Mouse (Mus musculus) intestine, embryonic 14.5 days (tissue): ENCODE measurements at regions not wholly inside any gene's neighbourhood (a gene's known extent, or its start where the extent isn't known, plus 50 kb on each side); places are given as distances from the start of the nearest gene placed in this dataset.

Experiments
- ATAC-seq: fragments of 200-750 bp; cut with Nextera tagmentation; replicated peaks from 2 replicates; pipeline ENCODE4 v1.8.0; 2017; ENCODE audit warnings: low read depth, moderate number of reproducible peaks, moderate TSS enrichment, moderate library complexity; ENCODE audit not compliant: low FRiP score, low TSS enrichment
- DNase-seq: peaks from one replicate; pipeline ENCODE4 v3.0.0-alpha.2; 2018; ENCODE audit warnings: low spot score
- H3K27ac ChIP-seq: fragments of 300-500 bp; sonication (generic); 2 replicates; pipeline ENCODE4 v1.5.1; 2014; ENCODE audit warnings: low read depth, mild to moderate bottlenecking, control low read depth
- H3K27me3 ChIP-seq: fragments of 300-500 bp; sonication (generic); replicated peaks from 2 replicates; pipeline ENCODE4 v1.6.1; 2014; ENCODE audit warnings: low read length, control low read depth; ENCODE audit not compliant: control insufficient read depth, insufficient read depth
- H3K36me3 ChIP-seq: fragments of 300-500 bp; sonication (generic); 2 replicates; pipeline ENCODE4 v1.6.1; 2014; ENCODE audit warnings: low read length, control low read depth; ENCODE audit not compliant: control insufficient read depth, insufficient read depth
- H3K4me1 ChIP-seq: fragments of 300-500 bp; sonication (generic); replicated peaks from 2 replicates; pipeline ENCODE4 v1.6.1; 2014; ENCODE audit warnings: low read length, control low read depth, mixed read lengths; ENCODE audit not compliant: control insufficient read depth, insufficient read depth
- H3K4me2 ChIP-seq: fragments of 300-500 bp; sonication (generic); 2 replicates; pipeline ENCODE4 v1.6.1; 2014; ENCODE audit warnings: low read length
- H3K4me3 ChIP-seq: fragments of 300-500 bp; sonication (generic); 2 replicates; pipeline ENCODE4 v1.5.1; 2014; ENCODE audit warnings: low read depth, low read length, control low read depth, mixed read lengths
- H3K9ac ChIP-seq: fragments of 300-500 bp; sonication (generic); 2 replicates; pipeline ENCODE4 v1.6.1; 2014; ENCODE audit warnings: mild to moderate bottlenecking, low read length
- H3K9me3 ChIP-seq: fragments of 300-500 bp; sonication (generic); 2 replicates; pipeline ENCODE4 v1.6.1; 2016; ENCODE audit warnings: low read length, control low read depth; ENCODE audit not compliant: control insufficient read depth
- WGBS: fragments of 180-500 bp; shearing (Covaris S2); extraction: QIAGEN DNeasy Blood & Tissue Kit; methylation state at CpG from one replicate; pipeline ENCODE4 v1.1.7; 2014; 5-methylcytosine and 5-hydroxymethylcytosine counted together

- Histone ChIP-seq H3K9ac (no peak overlapping the region), H3K4me1 (0 out of 2 replicates have a peak, but pooled peaks cover 2% of the 10 kb centered on the region), H3K4me3 (no peak overlapping the region), H3K27ac (no peak overlapping the region), H3K27me3 (no peaks in the 10 kb centered on the region), H3K9me3 (no peaks in the 10 kb centered on the region), H3K36me3 (no peaks in the 10 kb centered on the region), H3K4me2 (no peak overlapping the region)
- WGBS = 31% methylated on average over 4 of the region's 4 CpGs
- ATAC-seq (no peak), DNase-seq (no peak)
Measured at GRCm38 (mm10) chr2:92750672-92751071, 151.2 kb downstream of the Chst1 start.

- Histone ChIP-seq H3K36me3 (no peaks in the 10 kb centered on the region), H3K27me3 (no peaks in the 10 kb centered on the region), H3K4me3 (no peak overlapping the region), H3K9me3 (no peaks in the 10 kb centered on the region), H3K27ac (no peak overlapping the region), H3K9ac (no peak overlapping the region), H3K4me1 (0 out of 2 replicates have a peak, but pooled peaks cover 2% of the 10 kb centered on the region), H3K4me2 (no peak overlapping the region)
- ATAC-seq (no peak), DNase-seq (no peak)
- 28% methylated on average over 8 of the region's 8 CpGs for WGBS
Measured at GRCm38 (mm10) chr2:92751256-92751655, 151.7 kb downstream of the Chst1 start.

GRCm38 (mm10) chr2:92752156-92752555, 152.6 kb downstream of the Chst1 start:
- DNase-seq (no peak), ATAC-seq (no peak)
- H3K27ac ChIP-seq = no peak overlapping the region
- H3K4me2 ChIP-seq = no peak overlapping the region
- no peak overlapping the region for H3K9ac ChIP-seq
- 88% methylated on average over 3 of the region's 3 CpGs for WGBS
- no peaks in the 10 kb centered on the region for H3K36me3 ChIP-seq
- H3K9me3 ChIP-seq = no peaks in the 10 kb centered on the region
- no peaks in the 10 kb centered on the region for H3K27me3 ChIP-seq
- H3K4me3 ChIP-seq = no peak overlapping the region
- H3K4me1 ChIP-seq = 0 out of 2 replicates have a peak, but pooled peaks cover 2% of the 10 kb centered on the region

- Histone ChIP-seq H3K9ac (no peak overlapping the region), H3K27me3 (no peaks in the 10 kb centered on the region), H3K36me3 (no peaks in the 10 kb centered on the region), H3K9me3 (no peaks in the 10 kb centered on the region), H3K4me2 (no peak overlapping the region), H3K27ac (no peak overlapping the region), H3K4me3 (no peak overlapping the region), H3K4me1 (0 out of 2 replicates have a peak, but pooled peaks cover 2% of the 10 kb centered on the region)
- ATAC-seq (no peak), DNase-seq (no peak)
- WGBS = 85% methylated on average over 8 of the region's 8 CpGs
Measured at GRCm38 (mm10) chr2:92752794-92753193, 153.3 kb downstream of the Chst1 start.

GRCm38 (mm10) chr2:92754505-92755280, 155.2 kb downstream of the Chst1 start:
- ATAC-seq = no peak
- peak; percentile 7 for DNase-seq
- H3K27ac ChIP-seq = no peak overlapping the region
- no peak overlapping the region for H3K4me2 ChIP-seq
- H3K9me3 ChIP-seq = no peaks in the 10 kb centered on the region
- no peak overlapping the region for H3K9ac ChIP-seq
- H3K4me3 ChIP-seq = no peak overlapping the region
- H3K36me3 ChIP-seq = no peaks in the 10 kb centered on the region
- no peaks in the 10 kb centered on the region for H3K27me3 ChIP-seq
- 48% methylated on average over 10 of the region's 10 CpGs for WGBS
- 0 out of 2 replicates have a peak, but pooled peaks cover 2% of the 10 kb centered on the region for H3K4me1 ChIP-seq

- H3K36me3 ChIP-seq = no peaks in the 10 kb centered on the region
- no peak overlapping the region for H3K4me2 ChIP-seq
- peak; percentile 32 for DNase-seq
- no peaks in the 10 kb centered on the region for H3K27me3 ChIP-seq
- no peak overlapping the region for H3K9ac ChIP-seq
- no peaks in the 10 kb centered on the region for H3K4me1 ChIP-seq
- no peak overlapping the region for H3K27ac ChIP-seq
- no peaks in the 10 kb centered on the region for H3K9me3 ChIP-seq
- 90% methylated on average over 1 of the region's 1 CpGs for WGBS
- no peak for ATAC-seq
- no peak overlapping the region for H3K4me3 ChIP-seq
Measured at GRCm38 (mm10) chr2:92756491-92756890, 157.0 kb downstream of the Chst1 start.

- Histone ChIP-seq H3K9ac (no peak overlapping the region), H3K4me2 (no peak overlapping the region), H3K9me3 (no peaks in the 10 kb centered on the region), H3K36me3 (no peaks in the 10 kb centered on the region), H3K27me3 (no peaks in the 10 kb centered on the region), H3K4me1 (no peaks in the 10 kb centered on the region), H3K4me3 (no peak overlapping the region), H3K27ac (no peak overlapping the region)
- WGBS = 44% methylated on average over 3 of the region's 3 CpGs
- no peak for ATAC-seq
- DNase-seq = peak; percentile 16
Measured at GRCm38 (mm10) chr2:92758775-92759174, 156.1 kb upstream of the Syt13 start.

- WGBS = 86% methylated on average over 1 of the region's 1 CpGs
- H3K4me1 ChIP-seq = no peaks in the 10 kb centered on the region
- no peaks in the 10 kb centered on the region for H3K27me3 ChIP-seq
- H3K9ac ChIP-seq = no peak overlapping the region
- peak; percentile 25 for DNase-seq
- no peak overlapping the region for H3K4me3 ChIP-seq
- ATAC-seq = no peak
- H3K4me2 ChIP-seq = no peak overlapping the region
- H3K9me3 ChIP-seq = no peaks in the 10 kb centered on the region
- no peaks in the 10 kb centered on the region for H3K36me3 ChIP-seq
- no peak overlapping the region for H3K27ac ChIP-seq
Measured at GRCm38 (mm10) chr2:92763881-92764635, 150.8 kb upstream of the Syt13 start.
